Mouse (Mus musculus) urinary bladder, adult 18-20 months (tissue): Measurements from ENCODE around the gene Bag3.
"Not testable (repeated sequence)": the region's sequence is repeated elsewhere in the genome, so short reads cannot be mapped to it uniquely, and the experiment has no call there.

Source experiments
- DNase-seq, 2 experiments: peaks; one replicate each; pipeline ENCODE4 v3.0.0; 2022; ENCODE audit warnings: low spot score in 2 of 2, mixed read lengths in 2 of 2

Bag3 gene

DNA sequence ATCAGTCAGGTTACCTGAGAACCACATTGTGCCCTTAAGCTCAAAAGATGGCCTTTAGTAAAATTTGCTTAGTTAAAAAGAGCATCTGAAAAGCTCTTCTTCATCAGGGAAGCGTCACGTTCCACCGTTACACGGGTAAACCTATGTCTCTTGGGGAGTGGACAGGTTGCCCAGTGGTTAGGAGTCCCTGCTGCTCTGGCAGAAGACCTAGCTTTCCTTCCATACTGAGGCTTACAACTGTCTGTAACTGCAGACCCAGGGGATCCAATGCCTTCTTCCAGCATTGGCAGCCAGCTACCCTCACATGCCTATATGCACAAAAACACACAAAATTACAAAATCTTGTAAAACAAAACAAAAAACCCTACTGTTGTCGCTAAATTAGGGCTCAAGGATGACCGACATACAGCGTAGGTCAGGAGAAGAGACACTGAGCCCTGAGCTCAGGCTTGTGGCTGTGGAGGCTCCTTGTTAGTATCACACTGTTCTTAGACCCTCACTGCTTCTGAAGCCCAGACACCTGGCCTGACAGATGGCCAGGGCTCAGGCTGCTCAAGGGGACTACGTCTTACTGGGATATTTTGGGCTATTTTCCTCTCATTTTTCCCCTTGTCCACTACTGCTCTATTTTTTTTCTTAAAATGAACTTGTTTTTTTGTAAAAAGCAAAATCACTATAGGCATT, 44.3 kb downstream of the Bag3 start:
- DNase-seq = no peak

- not testable (repeated sequence) for DNase-seq
Measured at GRCm38 (mm10) chr7:128569429-128569828, 46.0 kb downstream of the Bag3 start.

DNA sequence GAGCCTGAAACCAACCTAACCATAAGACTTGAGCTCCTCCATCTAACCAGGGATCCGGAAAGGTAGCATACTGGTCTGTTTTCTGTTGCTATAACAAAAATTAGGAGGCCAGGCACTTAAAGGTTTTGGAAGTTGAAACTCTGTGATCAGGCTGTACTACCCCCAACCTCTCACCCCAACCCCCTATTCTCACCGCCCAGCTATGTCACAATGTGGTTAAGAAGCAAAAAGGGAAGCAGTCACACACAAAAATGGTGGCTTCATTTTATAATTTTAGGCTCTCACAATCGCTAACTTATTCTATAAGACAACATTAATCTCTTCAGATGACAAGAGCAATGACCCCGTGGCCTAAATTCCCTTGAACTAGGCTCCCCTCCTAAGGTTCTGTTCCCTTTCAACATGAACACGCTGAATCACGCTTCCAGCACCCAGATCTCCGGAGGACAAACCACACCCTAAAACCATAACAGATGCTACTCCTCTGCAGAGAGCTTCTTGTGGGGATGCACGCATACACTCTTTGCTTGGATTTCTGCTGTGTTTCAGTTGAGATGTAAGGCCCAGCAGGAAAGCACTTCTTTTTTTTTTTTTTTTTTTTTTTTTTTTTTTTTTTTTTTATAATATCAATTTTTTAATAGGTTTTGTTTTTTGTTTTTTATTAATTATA, 46.7 kb downstream of the Bag3 start:
- DNase-seq = no peak

DNA sequence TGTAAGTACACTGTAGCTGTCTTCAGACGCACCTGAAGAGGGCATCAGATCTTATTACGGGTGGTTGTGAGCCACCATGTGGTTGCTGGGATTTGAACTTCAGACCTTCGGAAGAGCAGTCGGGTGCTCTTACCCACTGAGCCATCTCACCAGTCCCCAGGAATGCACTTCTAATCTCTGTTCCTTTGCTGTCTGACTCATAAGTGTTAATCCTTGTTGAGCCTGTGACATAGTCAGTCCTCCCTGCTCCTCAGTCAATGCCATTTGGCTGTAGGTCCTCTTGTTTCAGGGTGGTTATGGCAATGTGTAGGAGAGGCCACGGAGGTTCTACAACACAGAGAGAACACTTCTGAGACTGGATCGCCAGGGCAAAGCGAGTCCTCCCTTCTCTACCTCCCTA, 47.2 kb downstream of the Bag3 start:
- DNase-seq = not testable (repeated sequence)

DNA sequence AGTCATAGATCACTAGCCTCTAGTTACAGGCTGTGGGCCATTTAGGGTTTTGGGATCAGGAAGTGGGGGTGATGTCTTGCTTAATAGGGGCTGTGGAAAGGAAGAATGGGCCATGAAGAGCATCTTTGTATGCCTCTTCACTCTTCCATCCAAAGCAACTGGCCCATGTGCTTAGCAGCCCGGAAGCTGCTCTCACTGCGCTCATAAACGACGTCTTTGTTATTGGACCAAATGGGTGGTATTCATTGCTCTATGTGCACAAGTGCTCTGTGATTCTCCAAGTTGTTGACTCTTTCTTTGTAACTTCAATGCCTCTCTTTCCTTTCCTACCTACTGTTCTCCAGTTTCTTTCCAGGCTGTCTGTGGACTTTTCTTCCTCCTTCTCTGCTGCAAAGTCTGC, 48.6 kb downstream of the Bag3 start:
- DNase-seq = no peak

GRCm38 (mm10) chr7:128575211-128575610, 51.8 kb downstream of the Bag3 start:
- no peak for DNase-seq

DNA sequence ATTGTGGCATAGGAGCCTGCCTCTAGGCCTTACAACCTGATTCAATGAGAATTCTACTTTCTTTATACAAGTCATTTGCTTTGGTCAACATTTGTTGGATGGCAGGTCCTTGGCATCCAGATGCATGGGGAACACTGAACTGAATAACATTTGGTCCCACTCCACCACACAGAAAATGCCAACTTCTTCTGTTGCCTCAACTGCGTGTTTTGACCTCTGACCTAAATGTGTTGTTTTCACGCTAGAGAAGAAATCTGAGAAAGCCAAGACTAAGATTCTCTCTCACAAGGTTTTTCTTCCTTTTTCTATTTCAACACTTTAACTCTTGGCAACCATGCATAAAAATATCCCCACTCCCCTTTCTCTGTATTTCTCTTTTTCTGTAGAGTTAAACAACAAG, 52.4 kb downstream of the Bag3 start:
- DNase-seq = no peak

GRCm38 (mm10) chr7:128577607-128578006, 54.2 kb downstream of the Bag3 start:
- DNase-seq = no peak

DNA sequence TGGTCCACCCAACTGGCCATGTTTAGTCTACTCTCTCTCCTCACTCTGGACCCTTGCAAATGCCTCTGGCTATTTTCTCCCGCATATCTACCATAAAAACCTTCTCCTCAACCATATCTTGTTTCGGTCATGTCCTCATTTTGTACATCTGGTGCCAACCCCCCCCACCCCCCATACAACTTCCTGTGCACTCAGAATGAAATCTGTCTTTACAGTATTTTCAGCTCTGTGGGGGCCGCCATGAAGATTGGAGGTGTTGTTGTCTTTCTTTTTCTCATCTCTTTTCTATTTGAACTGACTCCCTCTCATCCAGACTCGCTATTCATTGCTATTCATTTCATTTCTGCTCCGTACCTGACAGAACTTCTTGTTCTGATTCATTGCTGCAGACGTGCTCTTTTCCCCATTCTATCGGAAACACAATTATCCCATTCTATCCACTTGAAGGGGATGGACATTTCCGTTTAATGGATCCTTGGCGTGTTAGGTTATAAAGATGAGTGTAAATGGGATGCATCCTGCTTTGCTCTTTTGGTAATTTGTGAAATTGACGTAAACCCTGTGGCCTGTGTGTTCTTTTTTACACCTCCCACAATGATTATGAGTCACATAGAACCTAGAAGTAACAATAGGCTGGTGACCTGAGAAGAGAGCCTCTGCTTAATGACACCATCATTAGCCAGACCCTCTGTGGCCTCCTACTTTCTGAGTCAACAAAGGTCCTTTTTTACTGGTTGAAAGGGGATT, 55.0 kb downstream of the Bag3 start:
- no peak for DNase-seq

GRCm38 (mm10) chr7:128579381-128579780, 56.0 kb downstream of the Bag3 start:
- no peak for DNase-seq

DNA sequence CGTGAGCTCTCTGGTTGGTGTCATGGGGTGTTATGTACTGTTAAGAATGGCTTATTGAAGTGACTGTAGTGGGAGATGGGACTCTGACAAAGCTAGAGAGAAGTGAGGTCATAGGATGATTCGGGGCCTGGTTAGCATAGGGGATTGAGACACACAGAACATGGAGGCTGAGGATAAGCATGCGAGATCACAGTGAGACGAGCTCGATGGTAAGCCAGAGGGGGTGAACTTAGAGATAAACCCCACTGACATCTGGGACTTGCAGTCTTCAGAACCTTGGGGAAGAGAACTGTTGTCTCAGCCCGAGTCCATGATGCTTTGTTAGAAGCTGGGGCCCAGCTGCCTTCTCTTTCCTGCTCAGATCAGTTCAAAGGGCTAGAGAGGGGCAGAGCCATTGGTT, 56.9 kb downstream of the Bag3 start:
- DNase-seq = no peak

DNA sequence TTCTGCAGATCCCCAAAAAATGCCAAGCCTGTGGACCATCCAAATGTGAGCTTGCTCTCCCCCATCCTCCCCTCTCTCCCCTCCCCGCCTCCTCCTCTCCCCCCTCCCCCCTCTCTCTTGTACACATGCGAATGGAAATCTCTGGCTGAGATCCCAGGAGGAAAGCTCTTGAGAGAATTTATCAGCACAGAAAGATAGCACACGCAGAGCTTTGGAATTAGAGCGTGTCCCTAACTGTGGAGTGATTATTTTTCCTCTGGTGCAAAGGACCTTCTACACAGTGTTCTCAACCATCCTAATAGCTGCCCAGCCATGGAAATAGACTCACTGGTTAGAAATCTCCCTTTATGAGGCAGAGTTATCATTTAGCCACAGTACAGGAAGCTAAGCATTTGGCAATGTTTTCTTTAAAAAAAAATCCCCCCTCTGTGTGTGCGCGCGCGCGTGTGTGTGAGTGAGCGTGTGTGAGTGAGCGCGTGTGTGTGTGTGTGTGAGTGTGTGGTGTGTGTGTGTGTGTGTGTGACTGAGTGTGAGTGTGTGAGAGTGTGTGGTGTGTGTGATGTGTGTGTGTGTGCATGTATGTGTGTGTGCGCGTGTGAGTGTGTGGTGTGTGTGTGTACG, 58.6 kb downstream of the Bag3 start:
- no peak for DNase-seq

DNA sequence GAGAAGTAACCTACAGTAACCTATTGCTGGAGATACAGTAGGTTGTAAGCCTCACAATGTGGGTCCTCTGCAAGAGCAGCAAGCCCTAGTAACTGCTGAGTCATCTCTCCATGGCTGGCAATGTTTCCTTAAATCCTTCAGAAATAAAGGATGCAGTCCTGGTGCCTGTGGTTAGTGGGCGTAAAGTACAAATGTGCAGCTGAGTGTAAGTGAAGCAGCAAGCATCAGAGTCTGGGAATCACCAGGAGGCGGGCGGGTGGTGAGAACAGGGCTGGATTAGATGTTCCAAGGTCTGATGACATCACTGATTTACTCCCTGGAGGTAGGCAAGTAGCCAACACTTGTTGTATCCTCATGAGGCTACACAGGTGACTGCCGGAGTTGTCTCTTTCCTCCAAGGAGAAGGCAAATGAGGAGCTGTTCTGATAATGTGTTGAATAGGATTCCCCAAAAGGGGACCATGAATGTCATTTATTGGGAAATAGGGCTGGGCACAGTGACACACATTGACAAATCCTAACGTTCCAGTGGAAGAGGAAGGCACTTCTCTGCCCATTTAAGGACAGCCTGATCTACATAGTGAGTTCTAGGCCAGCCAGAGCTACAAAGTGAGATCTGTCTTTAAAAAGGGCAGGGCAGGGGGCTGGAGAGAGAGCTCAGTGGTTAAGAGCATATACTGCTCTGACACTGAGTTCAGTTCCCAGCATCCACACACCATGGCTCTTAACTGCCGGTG, 60.0 kb downstream of the Bag3 start:
- no peak for DNase-seq

- DNase-seq = no peak
Measured at GRCm38 (mm10) chr7:128587334-128587933, 64.0 kb downstream of the Bag3 start.

- DNase-seq = no peak
Measured at GRCm38 (mm10) chr7:128591345-128592084, 68.1 kb downstream of the Bag3 start.

DNA sequence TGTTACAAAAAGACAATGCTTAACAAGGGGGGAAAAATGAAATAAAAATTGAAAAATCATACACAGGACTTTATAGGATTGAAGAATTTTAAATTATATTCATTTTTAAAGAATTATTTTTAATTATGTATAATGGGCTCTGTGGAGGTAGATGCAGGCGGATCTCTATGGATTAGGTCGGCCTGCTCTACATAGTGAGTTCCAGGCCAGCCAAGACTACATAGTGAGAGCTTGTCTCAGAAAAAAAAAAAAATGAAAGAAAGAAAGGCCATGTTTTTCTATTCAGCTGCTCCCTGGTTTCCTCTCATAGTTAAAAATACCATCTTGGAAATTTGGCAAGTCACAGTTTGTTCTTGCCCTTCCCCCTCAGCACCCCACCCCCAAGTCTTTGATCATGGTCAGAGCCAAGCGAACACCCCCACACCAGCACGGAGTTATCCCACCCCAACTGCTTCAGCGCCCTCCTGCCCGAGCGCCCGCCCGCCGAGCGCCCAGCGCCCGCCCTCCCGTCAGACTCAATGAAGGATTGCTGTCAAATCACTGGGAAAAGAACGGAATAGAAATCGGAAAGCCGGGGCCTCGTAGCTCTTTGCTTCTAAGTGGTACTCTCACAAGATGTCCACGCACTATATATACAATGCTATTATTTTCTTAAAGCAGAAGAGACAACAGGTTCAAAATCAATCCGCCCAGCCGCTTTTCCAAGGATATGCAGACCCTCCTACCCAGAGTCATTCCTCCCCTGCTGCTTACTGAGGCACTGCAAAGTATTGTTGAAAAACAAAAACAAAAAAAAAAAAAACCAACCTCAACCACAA, 68.9 kb downstream of the Bag3 start:
- DNase-seq = no peak

- DNase-seq = no peak
Measured at GRCm38 (mm10) chr7:128592936-128593241, 69.5 kb downstream of the Bag3 start.

- DNase-seq = no peak
Measured at GRCm38 (mm10) chr7:128596274-128596673, 72.9 kb downstream of the Bag3 start.
